In the genomic region with DNA sequence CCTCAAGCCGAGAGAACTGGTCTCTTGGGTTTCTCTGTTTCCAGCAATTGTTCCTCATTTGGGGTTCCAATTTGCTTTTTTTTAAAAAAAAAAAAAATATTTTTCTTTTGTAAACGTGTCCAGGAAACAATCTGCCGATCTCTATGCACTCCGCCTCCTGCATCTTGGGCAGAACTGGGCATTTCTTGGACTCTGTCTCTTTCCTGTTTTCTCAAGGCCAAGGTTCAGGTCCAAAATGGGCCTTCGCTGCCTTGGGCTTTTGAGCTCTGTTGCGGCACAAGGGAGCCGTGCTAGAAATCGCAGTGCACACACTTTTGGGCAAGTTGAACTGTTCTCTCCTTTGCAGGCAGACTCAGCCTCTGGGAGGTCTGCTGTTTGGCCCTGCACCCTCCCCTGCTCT, we compare ENCODE assay signal across 20 mouse cellular contexts. TPM values are rescaled to one million over a fixed set of nuclear protein-coding genes. Genes with fewer than 3 reads are reported as not detected.
DNase-seq lines count a peak whose midpoint lies in the region; ATAC-seq lines count a peak whose summit lies in the region.
"Had no signal": no experiment of that assay in that cellular context is flagged by ENCODE, and none has a peak within 500 bp of the region (broad histone marks: within the 10 kb centered on the region; RNA-seq: fewer than 3 reads in every experiment).

No protein-coding gene starts in this region.

- DNase-seq in embryonic facial prominence, embryonic 14.5 days (ENCODE audit: low spot score), result no peak
- DNase-seq in adrenal gland, postnatal 14 days, result no peak
- DNase-seq: B cell, adult 2 months; cerebellum, adult 8-10 months; heart, adult 18-20 months; heart, postnatal 4 days; layer of hippocampus, postnatal 36 days; lung, postnatal 14 days had no signal

- H3K4me3 ChIP-seq in heart, embryonic 15.5 days, result no peak overlapping the region
- no peak overlapping the region for H3K4me3 ChIP-seq in heart, embryonic 11.5 days (ENCODE audit: low read depth, low read length)
- H3K4me3 ChIP-seq in kidney, embryonic 16.5 days (ENCODE audit: low read length), result no peak overlapping the region
- no peak overlapping the region for H3K4me3 ChIP-seq in kidney, embryonic 14.5 days (ENCODE audit: low read length)
- H3K4me3 ChIP-seq in embryonic facial prominence, embryonic 14.5 days (ENCODE audit: low read depth, low read length), result no peak overlapping the region
- no peak overlapping the region for H3K4me3 ChIP-seq in limb, embryonic 12.5 days (replicated peaks)
- H3K4me3 ChIP-seq: forebrain, embryonic 10.5 days; midbrain, embryonic 13.5 days; neural tube, embryonic 12.5 days had no signal

- no peak overlapping the region for H3K4me2 ChIP-seq in heart, embryonic 15.5 days
- H3K4me2 ChIP-seq in heart, embryonic 11.5 days, result no peak overlapping the region
- H3K4me2 ChIP-seq in kidney, embryonic 16.5 days (replicated peaks; ENCODE audit: low read depth, low read length), result no peak overlapping the region
- H3K4me2 ChIP-seq in kidney, embryonic 14.5 days (replicated peaks; ENCODE audit: low read depth, low read length), result no peak overlapping the region
- no peak overlapping the region for H3K4me2 ChIP-seq in embryonic facial prominence, embryonic 14.5 days (ENCODE audit: low read depth, low read length)
- H3K4me2 ChIP-seq in limb, embryonic 12.5 days, result no peak overlapping the region
- H3K4me2 ChIP-seq: liver, embryonic 11.5 days; midbrain, embryonic 13.5 days; neural tube, embryonic 12.5 days had no signal

- no peak for ATAC-seq in heart, embryonic 15.5 days (replicated peaks; ENCODE audit: insufficient number of reproducible peaks, insufficient read depth, low FRiP score, low read depth)
- ATAC-seq in heart, embryonic 11.5 days (replicated peaks; ENCODE audit: insufficient number of reproducible peaks, low FRiP score, low TSS enrichment), result no peak
- no peak for ATAC-seq in kidney, embryonic 16.5 days (ENCODE audit: low FRiP score, low TSS enrichment)
- ATAC-seq in kidney, embryonic 14.5 days (ENCODE audit: low FRiP score, low TSS enrichment), result no peak
- no peak for ATAC-seq in embryonic facial prominence, embryonic 14.5 days (ENCODE audit: low read depth)
- no peak for ATAC-seq in limb, embryonic 12.5 days (ENCODE audit: insufficient number of reproducible peaks, insufficient read depth, low FRiP score, low TSS enrichment, low read depth)
- ATAC-seq: hindbrain, postnatal 0 days; midbrain, embryonic 13.5 days had no signal

- H3K27ac ChIP-seq in heart, embryonic 15.5 days, result peak overlapping the region; percentile 45; the same call in 1 of the 2 replicates
- H3K27ac ChIP-seq in heart, embryonic 11.5 days (ENCODE audit: low read depth, low read length), result no peak overlapping the region
- 0 out of 2 replicates have a peak overlapping the region, but pooled peaks have one; percentile 30 for H3K27ac ChIP-seq in kidney, embryonic 16.5 days (ENCODE audit: low read length)
- H3K27ac ChIP-seq in kidney, embryonic 14.5 days (ENCODE audit: low read depth, low read length), result no peak overlapping the region
- H3K27ac ChIP-seq in embryonic facial prominence, embryonic 14.5 days (replicated peaks; ENCODE audit: low read depth, low read length), result peak overlapping the region; percentile 40; the same call in 1 of the 2 replicates
- 0 out of 2 replicates have a peak overlapping the region, but pooled peaks have one; percentile 12 for H3K27ac ChIP-seq in limb, embryonic 12.5 days
- H3K27ac ChIP-seq: forebrain, embryonic 10.5 days; hindbrain, postnatal 0 days; midbrain, embryonic 13.5 days; neural tube, embryonic 12.5 days had no signal

- H3K36me3 ChIP-seq in heart, embryonic 15.5 days, result peaks cover 13% of the 10 kb centered on the region; the same call in 1 of the 2 replicates
- H3K36me3 ChIP-seq in heart, embryonic 11.5 days (ENCODE audit: control insufficient read depth, insufficient read depth, low read length), result peaks cover 5% of the 10 kb centered on the region; the same call in 1 of the 2 replicates
- no peaks in the 10 kb centered on the region for H3K36me3 ChIP-seq in kidney, embryonic 16.5 days (ENCODE audit: insufficient read depth, low read length)
- no peaks in the 10 kb centered on the region for H3K36me3 ChIP-seq in kidney, embryonic 14.5 days (ENCODE audit: control insufficient read depth, insufficient read depth, low read length)
- no peaks in the 10 kb centered on the region for H3K36me3 ChIP-seq in embryonic facial prominence, embryonic 14.5 days (ENCODE audit: control insufficient read depth, insufficient read depth, low read length)
- no peaks in the 10 kb centered on the region for H3K36me3 ChIP-seq in limb, embryonic 12.5 days
- H3K36me3 ChIP-seq: forebrain, embryonic 10.5 days; midbrain, embryonic 13.5 days; neural tube, embryonic 12.5 days had no signal

- 70% methylated on average over 8 of the region's 8 CpGs for WGBS in heart, embryonic 15.5 days
- WGBS in heart, embryonic 11.5 days (ENCODE audit: insufficient replicate concordance), result 78% methylated on average over 8 of the region's 8 CpGs
- WGBS in kidney, embryonic 16.5 days, result 69% methylated on average over 8 of the region's 8 CpGs
- WGBS in kidney, embryonic 14.5 days, result 66% methylated on average over 8 of the region's 8 CpGs
- 72% methylated on average over 8 of the region's 8 CpGs for WGBS in embryonic facial prominence, embryonic 14.5 days
- WGBS in limb, embryonic 12.5 days, result 87% methylated on average over 8 of the region's 8 CpGs

- no peaks in the 10 kb centered on the region for H3K27me3 ChIP-seq in heart, embryonic 15.5 days
- no peaks in the 10 kb centered on the region for H3K27me3 ChIP-seq in heart, embryonic 11.5 days (ENCODE audit: control insufficient read depth, insufficient read depth, low read length)
- H3K27me3 ChIP-seq in kidney, embryonic 16.5 days (ENCODE audit: insufficient read depth, low read length), result no peaks in the 10 kb centered on the region
- H3K27me3 ChIP-seq in kidney, embryonic 14.5 days (ENCODE audit: control insufficient read depth, insufficient read depth, low read length), result no peaks in the 10 kb centered on the region
- H3K27me3 ChIP-seq in embryonic facial prominence, embryonic 14.5 days (replicated peaks; ENCODE audit: control insufficient read depth, insufficient read depth, low read length), result no peaks in the 10 kb centered on the region
- H3K27me3 ChIP-seq in limb, embryonic 12.5 days, result no peaks in the 10 kb centered on the region
- H3K27me3 ChIP-seq: midbrain, embryonic 13.5 days; neural tube, embryonic 12.5 days had no signal

- no peaks in the 10 kb centered on the region for H3K9me3 ChIP-seq in heart, embryonic 15.5 days (replicated peaks)
- H3K9me3 ChIP-seq in heart, embryonic 11.5 days (replicated peaks; ENCODE audit: control insufficient read depth, low read length), result no peaks in the 10 kb centered on the region
- no peaks in the 10 kb centered on the region for H3K9me3 ChIP-seq in kidney, embryonic 16.5 days (ENCODE audit: low read length)
- no peaks in the 10 kb centered on the region for H3K9me3 ChIP-seq in kidney, embryonic 14.5 days (ENCODE audit: control insufficient read depth, low read length)
- H3K9me3 ChIP-seq in embryonic facial prominence, embryonic 14.5 days (ENCODE audit: control insufficient read depth, low read length), result no peaks in the 10 kb centered on the region
- H3K9me3 ChIP-seq in limb, embryonic 12.5 days, result no peaks in the 10 kb centered on the region
- H3K9me3 ChIP-seq: forebrain, embryonic 10.5 days; midbrain, embryonic 13.5 days; neural tube, embryonic 12.5 days had no signal

- peaks cover 67% of the 10 kb centered on the region for H3K4me1 ChIP-seq in heart, embryonic 15.5 days (replicated peaks)
- H3K4me1 ChIP-seq in heart, embryonic 11.5 days (ENCODE audit: control insufficient read depth, insufficient read depth, low read length), result peaks cover 55% of the 10 kb centered on the region
- peaks cover 38% of the 10 kb centered on the region for H3K4me1 ChIP-seq in kidney, embryonic 16.5 days (ENCODE audit: insufficient read depth, low read length)
- H3K4me1 ChIP-seq in kidney, embryonic 14.5 days (ENCODE audit: control insufficient read depth, insufficient read depth, low read length), result peaks cover 16% of the 10 kb centered on the region
- H3K4me1 ChIP-seq in embryonic facial prominence, embryonic 14.5 days (ENCODE audit: control insufficient read depth, insufficient read depth, low read length), result peaks cover 20% of the 10 kb centered on the region
- H3K4me1 ChIP-seq in limb, embryonic 12.5 days (replicated peaks), result peaks cover 24% of the 10 kb centered on the region

- no peak overlapping the region for H3K9ac ChIP-seq in heart, embryonic 15.5 days
- no peak overlapping the region for H3K9ac ChIP-seq in heart, embryonic 11.5 days (ENCODE audit: low read depth, low read length)
- H3K9ac ChIP-seq in kidney, embryonic 16.5 days (replicated peaks; ENCODE audit: low read length), result no peak overlapping the region
- H3K9ac ChIP-seq in kidney, embryonic 14.5 days (ENCODE audit: low read depth, low read length), result no peak overlapping the region
- no peak overlapping the region for H3K9ac ChIP-seq in embryonic facial prominence, embryonic 14.5 days (ENCODE audit: low read depth, low read length)
- no peak overlapping the region for H3K9ac ChIP-seq in limb, embryonic 12.5 days (replicated peaks)
- H3K9ac ChIP-seq: midbrain, embryonic 13.5 days; neural tube, embryonic 12.5 days had no signal

RNA-seq across cellular contexts. Expression of gene Rbm44, which starts 55.9 kb away (rescaled TPM):
- polyA plus RNA-seq in heart, embryonic 15.5 days (2015; fragmentation: Nextera tagmentation; extraction: Ambion mirVana), result 3.3 and 4.0 TPM in 2 replicates
- polyA plus RNA-seq in heart, embryonic 11.5 days (2014; fragmentation: Nextera tagmentation; extraction: Ambion mirVana), result 1.9 and 2.4 TPM in 2 replicates
- polyA plus RNA-seq in kidney, embryonic 16.5 days (2015; fragmentation: Nextera tagmentation; extraction: Ambion mirVana), result 0.50 and 1.5 TPM in 2 replicates
- 0.97 and 1.0 TPM in 2 replicates for polyA plus RNA-seq in kidney, embryonic 14.5 days (2014; fragmentation: Nextera tagmentation; extraction: Ambion mirVana)
- 0.85 and 1.1 TPM in 2 replicates for polyA plus RNA-seq in embryonic facial prominence, embryonic 14.5 days (2014; fragmentation: Nextera tagmentation; extraction: Ambion mirVana)
- 0.70 and 1.0 TPM in 2 replicates for polyA plus RNA-seq in limb, embryonic 12.5 days (2016; fragmentation: Nextera tagmentation; extraction: Ambion mirVana)
- total RNA-seq in adrenal gland, postnatal 14 days (2021), result not detected in 2 replicates
- total RNA-seq: gastrocnemius, adult 8-10 months; heart, adult 18-20 months; hindbrain, postnatal 0 days; layer of hippocampus, postnatal 36 days; left cerebral cortex, postnatal 36 days had no signal

Comparison
In these comparisons a context has a peak if more than half of its experiments do, and no peak if none do; other contexts are left out.
1. H3K27ac ChIP-seq: peak in heart, embryonic 15.5 days (single experiment), kidney, embryonic 16.5 days (single experiment), embryonic facial prominence, embryonic 14.5 days (single experiment) and limb, embryonic 12.5 days (single experiment); none in heart, embryonic 11.5 days (single experiment) and kidney, embryonic 14.5 days (single experiment).